Mouse (Mus musculus) heart, postnatal 25 days (tissue): ENCODE measurements around the gene Ust. TPM values are rescaled to one million over a fixed set of nuclear protein-coding genes. Genes with fewer than 3 reads are reported as not detected.

ENCODE experiments used
- DNase-seq: peaks from one replicate; pipeline ENCODE4 v3.0.0; 2022; ENCODE audit warnings: low spot score
- intact Hi-C: fragments of 180-260 bp; cut with DNase I; formaldehyde crosslinking; loops from one replicate; pipeline ENCODE4 v1.15.1; 2025
- total RNA-seq, 2 experiments: library from RNA; stranded (reverse); gene quantifications; 2 replicates each; pipeline ENCODE4 v1.2.3; 2021

The Ust gene
- total RNA-seq, 2 experiments from 2014 or later: 1.5 to 2.2 TPM

DNA sequence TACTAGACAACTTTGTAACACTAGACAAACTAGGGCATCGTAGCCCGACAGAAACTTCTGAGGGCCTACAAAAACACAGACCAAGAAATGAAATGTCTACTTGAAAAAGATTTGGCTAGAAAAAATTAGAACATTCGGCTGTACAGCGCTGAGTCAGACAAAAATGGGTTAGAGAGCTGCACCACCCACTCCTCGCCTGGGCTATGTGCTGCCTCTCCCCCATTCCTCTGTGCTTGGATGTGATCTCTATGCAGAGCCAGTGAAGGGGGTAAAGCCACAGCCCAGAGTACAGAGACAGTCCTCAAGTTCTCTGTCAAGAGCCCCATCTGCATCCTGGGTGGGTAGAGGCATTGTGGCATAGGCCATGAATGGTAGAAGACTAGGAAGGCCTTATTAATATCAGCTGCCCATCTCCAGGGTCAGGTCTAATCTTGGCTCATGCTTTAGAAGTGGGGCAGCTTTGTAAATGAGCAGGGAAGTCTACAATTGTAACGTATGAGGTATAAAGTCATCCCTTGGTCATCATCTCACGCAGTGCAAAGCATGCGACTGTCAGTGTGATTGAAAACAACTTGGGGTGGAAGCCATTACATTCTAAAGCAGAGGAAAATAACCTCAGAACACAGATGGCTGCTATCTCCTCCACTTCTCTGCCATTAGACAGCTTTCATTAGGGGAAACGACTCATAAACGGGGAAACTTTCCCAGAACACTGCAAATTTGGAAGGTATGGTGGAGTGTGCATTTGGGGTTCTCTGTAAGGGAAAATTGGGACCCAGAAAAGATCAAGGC, 281.6 kb downstream of the Ust start:
- DNase-seq: no peak
- intact Hi-C loops: no loop called here

- DNase-seq: no peak
Observed at GRCm38 (mm10) chr10:8233148-8233901, 285.3 kb downstream of the Ust start.

DNA sequence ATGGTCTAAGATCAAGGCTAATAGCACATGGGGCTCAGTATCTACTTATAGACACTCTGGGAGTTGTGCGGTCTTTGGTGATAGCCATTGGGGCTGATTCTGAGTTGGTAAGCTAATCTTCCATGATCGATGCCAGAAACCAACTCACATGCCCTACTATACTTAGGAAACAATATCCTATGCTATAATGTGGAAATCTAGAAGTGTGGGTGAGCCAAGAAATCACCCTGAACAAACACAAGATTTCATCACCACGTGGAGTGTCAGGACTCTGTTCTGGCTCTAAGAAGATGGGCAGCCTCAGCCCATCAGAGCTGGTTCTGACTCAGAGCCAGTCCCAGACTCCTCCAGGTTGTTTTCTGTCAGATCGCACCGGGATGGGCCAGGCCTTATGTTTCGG, 286.1 kb downstream of the Ust start:
- intact Hi-C loops: no loop called here
- DNase-seq: no peak

More at GRCm38 (mm10) chr10:8233148-8233901, 285.3 kb downstream of the Ust start:
- intact Hi-C loops: no loop called here

DNA sequence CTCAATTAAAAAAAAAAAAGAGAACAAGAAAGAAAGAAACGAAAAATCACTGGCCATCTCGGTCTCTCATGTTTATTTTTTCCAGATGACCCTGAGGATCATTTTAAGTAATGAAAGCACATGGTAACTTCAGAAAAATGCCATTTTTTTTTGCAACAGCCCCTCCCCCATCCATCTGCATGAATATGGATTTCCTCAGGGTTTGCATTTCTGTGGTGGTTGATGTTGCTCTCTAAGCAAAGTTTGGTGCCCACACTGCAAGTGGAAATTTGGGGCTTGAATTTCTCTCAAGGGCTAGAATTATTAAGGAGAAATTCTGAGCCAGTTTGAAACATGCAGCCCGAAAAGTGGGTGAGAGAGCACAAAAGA, 290.3 kb downstream of the Ust start:
- intact Hi-C loops: no loop called here
- no peak for DNase-seq

DNA sequence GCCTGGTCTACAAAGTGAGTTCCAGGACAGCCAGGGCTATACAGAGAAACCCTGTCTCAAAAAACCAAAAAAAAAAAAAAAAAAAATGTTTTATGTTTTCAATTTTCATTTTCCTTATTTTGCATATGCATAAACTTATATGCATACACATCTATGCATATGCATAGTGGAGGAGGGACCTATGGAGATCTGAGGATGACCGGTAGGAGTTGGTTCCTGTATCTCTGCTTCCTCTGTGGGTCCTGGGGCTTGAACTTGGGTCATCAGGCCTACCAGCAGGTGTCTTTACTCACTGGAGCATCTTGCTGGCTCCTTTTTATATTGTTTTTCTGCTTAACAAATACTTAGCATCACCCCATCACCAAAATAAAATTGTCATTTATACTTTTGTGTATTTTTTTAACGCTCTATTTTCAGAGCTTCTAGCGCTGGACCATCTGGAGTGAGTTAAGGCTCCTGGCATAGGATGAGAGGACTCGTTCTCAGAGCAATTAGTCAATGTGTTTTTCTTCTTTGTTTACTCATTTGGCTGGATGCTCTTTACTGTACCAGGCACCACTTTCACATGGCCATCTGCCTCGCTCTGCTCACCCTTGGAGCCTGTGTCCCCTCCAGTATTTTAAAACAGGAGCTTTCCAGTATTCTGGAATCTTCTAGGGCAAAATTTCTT, 290.8 kb downstream of the Ust start:
- DNase-seq: no peak
- intact Hi-C loops: no loop called here

GRCm38 (mm10) chr10:8226650-8227049, 292.0 kb downstream of the Ust start:
- DNase-seq: no peak
- intact Hi-C loops: no loop called here

- intact Hi-C loops: no loop called here
- DNase-seq: no peak
Observed at GRCm38 (mm10) chr10:8224641-8225040, 294.0 kb downstream of the Ust start.

DNA sequence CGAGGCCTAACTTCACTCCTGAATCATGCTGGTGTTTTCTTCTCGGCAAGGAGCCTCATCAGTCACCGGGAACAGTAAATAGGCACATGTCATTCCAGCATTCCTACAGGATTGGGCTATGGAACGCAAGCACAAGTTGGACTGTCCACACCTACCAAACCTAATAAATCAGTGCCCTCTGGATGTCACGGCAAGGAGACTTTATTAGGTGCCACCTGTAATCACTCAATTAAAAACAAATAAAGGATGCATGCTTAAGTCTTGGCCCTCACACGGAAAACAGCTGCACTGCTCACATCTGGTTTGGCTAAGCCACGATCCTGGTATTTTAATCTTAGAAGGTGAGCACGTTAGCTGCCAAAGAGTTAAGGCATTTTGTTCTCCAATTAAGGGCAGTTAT, 294.6 kb downstream of the Ust start:
- DNase-seq: no peak

DNA sequence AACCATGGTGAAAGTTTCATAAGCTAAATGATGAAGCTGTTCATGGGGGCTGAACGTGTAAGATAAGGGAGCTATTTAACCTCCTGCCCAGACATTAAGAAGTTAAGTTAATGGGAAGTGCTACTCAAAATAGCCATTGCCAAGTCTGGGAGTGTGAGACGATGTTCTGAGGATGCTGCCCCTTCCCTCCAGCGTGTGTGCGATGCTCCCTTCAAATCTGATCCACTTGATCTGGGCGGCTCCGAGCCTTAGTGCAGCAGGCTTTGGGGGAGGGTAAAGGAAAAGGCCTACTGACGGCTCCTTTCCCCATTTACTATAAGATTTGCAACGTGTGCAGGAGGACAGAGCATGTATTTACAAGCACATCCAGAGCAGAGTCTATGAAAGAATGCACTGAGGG, 301.7 kb downstream of the Ust start:
- intact Hi-C loops: no loop called here
- no peak for DNase-seq

More for the DNA sequence above, 294.6 kb downstream of the Ust start:
- intact Hi-C loops: no loop called here

GRCm38 (mm10) chr10:8215181-8215580, 303.4 kb downstream of the Ust start:
- intact Hi-C loops: no loop called here
- no peak for DNase-seq

- intact Hi-C loops: no loop called here
- no peak for DNase-seq
Observed at GRCm38 (mm10) chr10:8213906-8214421, 304.7 kb downstream of the Ust start.

DNA sequence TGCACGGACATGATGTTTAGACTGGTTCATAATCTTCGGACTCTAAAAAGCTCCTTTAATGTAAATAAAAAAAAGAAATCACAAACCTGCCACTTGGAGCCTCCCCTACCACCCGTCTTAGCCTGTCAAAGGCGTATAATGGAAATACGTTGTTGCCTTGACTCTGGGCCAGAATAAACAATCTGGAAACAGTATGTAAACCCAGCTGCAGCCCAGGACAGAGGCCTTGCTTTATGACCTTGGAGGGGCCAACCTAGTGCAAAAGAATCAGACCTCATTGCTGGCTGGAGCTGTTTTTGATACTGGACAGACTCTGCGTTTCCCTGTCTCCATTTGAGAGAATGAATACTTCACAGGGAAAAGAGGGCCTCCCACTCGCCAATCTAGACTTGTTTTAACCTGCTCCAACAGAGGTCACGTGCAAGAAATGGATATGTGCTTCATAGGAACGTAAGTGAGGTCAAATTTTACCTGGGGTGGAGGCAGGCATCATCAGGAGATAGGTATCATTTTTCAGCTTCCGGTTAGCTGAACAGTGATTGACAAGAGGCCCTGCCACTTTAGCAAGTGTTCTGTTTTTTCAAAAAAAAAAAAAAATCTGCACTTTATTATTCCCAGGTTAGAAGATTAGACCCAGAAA, 305.2 kb downstream of the Ust start:
- intact Hi-C loops: no loop called here
- no peak for DNase-seq

GRCm38 (mm10) chr10:8212611-8213226, 305.9 kb downstream of the Ust start:
- intact Hi-C loops: no loop called here
- no peak for DNase-seq

- intact Hi-C loops: no loop called here
- DNase-seq: no peak
Observed at GRCm38 (mm10) chr10:8211694-8212093, 306.9 kb downstream of the Ust start.

DNA sequence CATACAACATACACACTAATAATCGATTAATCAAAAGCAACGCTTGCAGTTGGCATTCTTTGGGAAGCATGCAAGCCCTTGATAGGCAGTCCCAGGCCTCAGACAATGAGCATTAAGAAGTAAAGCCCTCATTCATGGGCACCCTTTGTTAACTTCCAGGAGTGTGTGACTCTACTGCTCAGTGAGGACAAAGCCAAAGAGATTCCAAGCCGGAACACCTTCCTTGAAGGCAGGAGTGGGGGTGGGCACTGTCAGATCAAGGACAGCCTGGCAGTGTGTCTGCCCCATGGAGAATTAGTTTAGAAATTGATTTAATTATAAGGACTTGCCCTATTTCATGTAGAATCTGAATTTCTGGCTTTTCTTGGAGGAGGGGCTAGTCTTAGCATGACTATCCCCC, 308.3 kb downstream of the Ust start:
- no peak for DNase-seq
- intact Hi-C loops: no loop called here

- intact Hi-C loops: no loop called here
- DNase-seq: no peak
Observed at GRCm38 (mm10) chr10:8207358-8207757, 311.3 kb downstream of the Ust start.

DNA sequence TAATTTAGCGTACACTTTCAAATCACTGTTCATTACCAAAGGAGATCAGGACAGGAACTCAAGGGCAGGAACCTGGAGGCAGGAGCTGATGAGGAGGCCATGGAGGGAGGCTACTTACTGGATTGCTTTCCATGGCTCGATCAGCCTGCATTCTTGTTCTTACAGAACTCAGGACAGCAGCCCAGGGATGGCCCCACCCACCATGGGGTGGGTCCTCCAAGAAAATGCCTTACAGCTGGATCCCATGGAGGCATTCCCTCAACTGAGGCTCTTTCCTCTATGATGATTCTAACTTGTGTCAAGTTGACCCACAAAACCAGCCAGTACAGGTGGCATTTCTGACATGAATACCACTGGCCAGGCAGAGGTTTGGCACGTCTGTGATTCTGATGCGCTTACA, 314.9 kb downstream of the Ust start:
- intact Hi-C loops: no loop called here
- no peak for DNase-seq

DNA sequence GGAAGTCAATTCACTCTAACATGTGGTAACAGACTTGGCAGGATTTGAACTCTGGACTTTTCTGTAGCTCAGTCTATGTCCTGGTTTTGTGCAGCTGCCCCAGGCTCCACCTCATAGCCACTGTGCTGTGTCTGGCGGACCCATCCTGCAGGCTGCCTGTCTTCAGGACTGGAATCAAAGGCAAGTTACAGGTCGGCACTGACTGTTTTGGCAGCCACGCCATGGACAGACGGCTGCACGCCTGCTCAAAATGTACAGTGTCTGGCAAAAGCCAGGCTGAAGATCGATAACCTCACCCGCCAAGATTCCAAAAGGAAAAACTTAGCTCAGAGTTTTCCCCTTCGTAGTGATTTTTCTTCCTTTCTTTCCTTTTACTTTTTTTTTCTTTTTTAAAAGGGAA, 318.8 kb downstream of the Ust start:
- intact Hi-C loops: no loop called here
- no peak for DNase-seq

GRCm38 (mm10) chr10:8199026-8199756, 319.4 kb downstream of the Ust start:
- intact Hi-C loops: no loop called here

More at GRCm38 (mm10) chr10:8199026-8199756, 319.4 kb downstream of the Ust start:
- DNase-seq: no peak
